In the genomic region with DNA sequence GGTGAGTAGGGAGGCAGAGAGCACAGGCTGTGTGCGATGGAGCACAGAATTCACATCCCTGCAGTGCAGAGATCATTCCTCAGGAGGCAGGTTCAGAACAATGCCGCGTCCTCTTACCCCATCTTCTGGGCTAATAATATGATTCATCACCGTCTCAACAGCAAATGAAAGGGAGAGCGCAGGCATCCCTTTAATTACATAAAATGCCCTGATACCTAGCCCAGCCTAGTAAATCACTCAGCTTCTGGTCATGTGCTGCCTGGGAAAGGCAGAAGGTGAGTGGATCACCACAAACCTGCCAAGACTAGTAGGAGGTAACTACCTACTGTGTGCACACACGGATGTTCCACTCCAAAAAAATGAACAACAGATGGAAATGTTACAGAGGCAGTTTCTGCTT, we compare ENCODE assay signal across 33 mouse cellular contexts. TPM values are rescaled to one million over a fixed set of nuclear protein-coding genes. Genes with fewer than 3 reads are reported as not detected.
"Had no signal": no experiment of that assay in that cellular context is flagged by ENCODE, and none has a peak within 500 bp of the region (broad histone marks: within the 10 kb centered on the region; RNA-seq: fewer than 3 reads in every experiment).

No protein-coding gene starts in this region.

- H3K4me3 ChIP-seq: gastrocnemius, adult 2 months; heart, embryonic 13.5 days; heart, embryonic 15.5 days; hindbrain, embryonic 13.5 days; hindbrain, embryonic 15.5 days; limb, embryonic 13.5 days; limb, embryonic 15.5 days; liver, embryonic 12.5 days had no signal

- H3K9me3 ChIP-seq: heart, embryonic 13.5 days; heart, embryonic 15.5 days; hindbrain, embryonic 13.5 days; hindbrain, embryonic 15.5 days; limb, embryonic 13.5 days; limb, embryonic 15.5 days; liver, embryonic 12.5 days had no signal

- H3K27ac ChIP-seq: gastrocnemius, adult 2 months; heart, embryonic 13.5 days; heart, embryonic 15.5 days; hindbrain, embryonic 15.5 days; hindbrain, postnatal 0 days; limb, embryonic 13.5 days; limb, embryonic 15.5 days; liver, embryonic 12.5 days; liver, embryonic 14.5 days had no signal

- H3K36me3 ChIP-seq: heart, embryonic 13.5 days; heart, embryonic 15.5 days; hindbrain, embryonic 13.5 days; hindbrain, embryonic 15.5 days; limb, embryonic 13.5 days; limb, embryonic 15.5 days; liver, embryonic 12.5 days had no signal

- ATAC-seq: hindbrain, postnatal 0 days; intestine, embryonic 16.5 days; liver, embryonic 12.5 days had no signal

- H3K4me1 ChIP-seq: heart, embryonic 13.5 days; heart, embryonic 15.5 days; hindbrain, embryonic 15.5 days; limb, embryonic 15.5 days; liver, embryonic 12.5 days had no signal

- H3K9ac ChIP-seq: heart, embryonic 13.5 days; heart, embryonic 15.5 days; hindbrain, embryonic 13.5 days; hindbrain, embryonic 15.5 days; limb, embryonic 13.5 days; limb, embryonic 15.5 days; liver, embryonic 12.5 days; liver, embryonic 14.5 days had no signal

- H3K27me3 ChIP-seq: heart, embryonic 15.5 days; hindbrain, embryonic 13.5 days; hindbrain, embryonic 15.5 days; limb, embryonic 15.5 days; liver, embryonic 12.5 days had no signal

- DNase-seq: gastrocnemius, adult 2 months; gastrocnemius, postnatal 14 days; gastrocnemius, postnatal 36 days; heart, adult 18-20 months; heart, postnatal 14 days; heart, postnatal 36 days; kidney, adult 11 months; kidney, adult 8-10 months; kidney, postnatal 14 days; kidney, postnatal 36 days; layer of hippocampus, postnatal 36 days; left cerebral cortex, postnatal 4 days had no signal

- H3K4me2 ChIP-seq: heart, embryonic 11.5 days; heart, embryonic 13.5 days; heart, embryonic 15.5 days; hindbrain, embryonic 13.5 days; hindbrain, embryonic 15.5 days; limb, embryonic 13.5 days; limb, embryonic 15.5 days; liver, embryonic 12.5 days had no signal

RNA-seq across cellular contexts. Expression of a gene that starts 57.0 kb away (rescaled TPM):
- polyA plus RNA-seq: frontal cortex, adult 2 months; gonadal fat pad, adult 2 months; heart, embryonic 11.5 days; heart, embryonic 13.5 days; heart, embryonic 15.5 days; heart, postnatal 0 days; hindbrain, embryonic 13.5 days; hindbrain, embryonic 15.5 days; hindbrain, postnatal 0 days; intestine, embryonic 14.5 days; intestine, embryonic 16.5 days; kidney, embryonic 14.5 days; kidney, embryonic 16.5 days; large intestine, adult 2 months; limb, embryonic 11.5 days; limb, embryonic 15.5 days; liver, adult 2 months; liver, embryonic 12.5 days; liver, embryonic 14.5 days; liver, embryonic 16.5 days had no signal
